Mouse (Mus musculus): ENCODE data around the gene Rplp0. TPM values are rescaled to one million over a fixed set of nuclear protein-coding genes. Genes with fewer than 3 reads are reported as not detected.

The Rplp0 gene
- polyA plus RNA-seq, 1 experiment from 2014 or later, result 919 TPM

Small RNAs within 50 kb of the gene (microRNA-seq; reads per million reads assigned to microRNA genes)
- not detected for gene Mir7029

Other genes starting within 250 kb of the Rplp0 start
- 59.2 and 64.0 TPM in 2 replicates for gene Srsf9, start 232.3 kb upstream of the Rplp0 start, polyA plus RNA-seq (2015; fragmentation: Nextera tagmentation; extraction: Ambion mirVana)
- gene Gatc, start 218.3 kb upstream of the Rplp0 start, polyA plus RNA-seq (2015; fragmentation: Nextera tagmentation; extraction: Ambion mirVana), result 10.1 and 13.4 TPM in 2 replicates
- 24.5 and 26.2 TPM in 2 replicates for gene Triap1, start 218.2 kb upstream of the Rplp0 start, polyA plus RNA-seq (2015; fragmentation: Nextera tagmentation; extraction: Ambion mirVana)
- 674 and 679 TPM in 2 replicates for gene Cox6a1, start 210.5 kb upstream of the Rplp0 start, polyA plus RNA-seq (2015; fragmentation: Nextera tagmentation; extraction: Ambion mirVana)
- gene Msi1, start 129.9 kb upstream of the Rplp0 start, polyA plus RNA-seq (2015; fragmentation: Nextera tagmentation; extraction: Ambion mirVana), result 0.25 and 0.27 TPM in 2 replicates
- not detected in 2 replicates for gene Pla2g1b, start 93.2 kb upstream of the Rplp0 start, polyA plus RNA-seq (2015; fragmentation: Nextera tagmentation; extraction: Ambion mirVana)
- gene Sirt4, start 74.7 kb upstream of the Rplp0 start, polyA plus RNA-seq (2015; fragmentation: Nextera tagmentation; extraction: Ambion mirVana), result 4.6 and 6.5 TPM in 2 replicates
- 17.2 and 19.1 TPM in 2 replicates for gene Pxn, start 52.8 kb upstream of the Rplp0 start, polyA plus RNA-seq (2015; fragmentation: Nextera tagmentation; extraction: Ambion mirVana)
- gene Gcn1l1, start 5.8 kb downstream of the Rplp0 start, polyA plus RNA-seq (2015; fragmentation: Nextera tagmentation; extraction: Ambion mirVana), result 14.1 and 14.8 TPM in 2 replicates
- 3.2 and 4.1 TPM in 2 replicates for gene Rab35, start 72.4 kb downstream of the Rplp0 start, polyA plus RNA-seq (2015; fragmentation: Nextera tagmentation; extraction: Ambion mirVana)
- 1.3 and 1.6 TPM in 2 replicates for gene Bicdl1, start 172.2 kb downstream of the Rplp0 start, polyA plus RNA-seq (2015; fragmentation: Nextera tagmentation; extraction: Ambion mirVana)

Measured in liver, embryonic 16.5 days (tissue).